Mouse (Mus musculus) olfactory bulb, adult 2 months (tissue): ENCODE measurements around the gene B3gnt2. TPM values are rescaled to one million over a fixed set of nuclear protein-coding genes. Genes with fewer than 3 reads are reported as not detected.

Experiments used
- H3K27ac ChIP-seq: fragments of 200-500 bp; 2 replicates; pipeline ENCODE4 v1.5.1; 2012; ENCODE audit warnings: low read depth, low read length; ENCODE audit not compliant: insufficient read depth
- H3K4me1 ChIP-seq: fragments of 200-500 bp; 2 replicates; pipeline ENCODE4 v1.6.1; 2012; ENCODE audit warnings: low read length; ENCODE audit not compliant: control insufficient read depth, insufficient read depth
- H3K4me3 ChIP-seq: fragments of 200-500 bp; 2 replicates; pipeline ENCODE4 v1.5.1; 2012; ENCODE audit warnings: mild to moderate bottlenecking, low read depth, low read length, moderate library complexity; ENCODE audit not compliant: insufficient read depth
- CTCF ChIP-seq: fragments of 200-500 bp; IDR thresholded peaks from 2 replicates; pipeline ENCODE4 v1.5.1; 2012; ENCODE audit warnings: low read depth, mild to moderate bottlenecking, low read length, moderate library complexity; ENCODE audit not compliant: insufficient read depth
- POLR2A ChIP-seq: fragments of 200-500 bp; IDR thresholded peaks from 2 replicates; pipeline ENCODE4 v1.6.1; 2012; ENCODE audit warnings: mild to moderate bottlenecking, low read depth, low read length, moderate library complexity; ENCODE audit not compliant: insufficient read depth
- WGBS: fragments of 180-500 bp; shearing (Covaris S2); methylation state at CpG from one replicate; pipeline ENCODE4 v1.1.7; 2018; 5-methylcytosine and 5-hydroxymethylcytosine counted together
- polyA plus RNA-seq: library from polyadenylated mRNA; stranded (reverse); fragments of >200 nt; gene quantifications from 2 replicates; pipeline ENCODE4 v1.2.4, GENCODE M21; 2012; ENCODE audit warnings: low replicate concordance; ENCODE audit not compliant: missing spikeins, insufficient read depth, insufficient read length

The B3gnt2 gene
- polyA plus RNA-seq, 1 experiment, result not detected

- Histone ChIP-seq H3K27ac (no peak overlapping the region), H3K4me3 (no peak overlapping the region), H3K4me1 (no peaks in the 10 kb centered on the region; the same call in 1 of the 2 replicates)
- TF ChIP-seq CTCF, result no peak
- no peak for TF ChIP-seq POLR2A
- 91% methylated on average over 5 of the region's 5 CpGs for WGBS
Observed at GRCm38 (mm10) chr11:22813921-22814704, 46.6 kb downstream of the B3gnt2 start.

- no peaks in the 10 kb centered on the region; the same call in 1 of the 2 replicates for H3K4me1 ChIP-seq
- no peak for TF ChIP-seq POLR2A
- no peak for TF ChIP-seq CTCF
- no peak overlapping the region for H3K27ac ChIP-seq
- 92% methylated on average over 3 of the region's 3 CpGs for WGBS
- no peak overlapping the region for H3K4me3 ChIP-seq
Observed at GRCm38 (mm10) chr11:22813427-22813826, 47.3 kb downstream of the B3gnt2 start.

- no peaks in the 10 kb centered on the region; the same call in 1 of the 2 replicates for H3K4me1 ChIP-seq
- no peak overlapping the region for H3K4me3 ChIP-seq
- H3K27ac ChIP-seq, result no peak overlapping the region
- 69% methylated on average over 3 of the region's 3 CpGs for WGBS
- TF ChIP-seq POLR2A (no peak), CTCF (no peak)
Observed at GRCm38 (mm10) chr11:22811413-22811812, 49.3 kb downstream of the B3gnt2 start.

GRCm38 (mm10) chr11:22809465-22810096, 51.2 kb downstream of the B3gnt2 start:
- Histone ChIP-seq H3K27ac (no peak overlapping the region), H3K4me1 (no peaks in the 10 kb centered on the region; the same call in 1 of the 2 replicates), H3K4me3 (no peak overlapping the region)
- TF ChIP-seq CTCF, result no peak
- TF ChIP-seq POLR2A, result no peak
- 89% methylated on average over 7 of the region's 7 CpGs for WGBS

GRCm38 (mm10) chr11:22808040-22808439, 52.7 kb downstream of the B3gnt2 start:
- Histone ChIP-seq H3K4me1 (no peaks in the 10 kb centered on the region), H3K27ac (no peak overlapping the region), H3K4me3 (no peak overlapping the region)
- TF ChIP-seq POLR2A (no peak), CTCF (no peak)

GRCm38 (mm10) chr11:22805171-22805570, 55.6 kb downstream of the B3gnt2 start:
- Histone ChIP-seq H3K4me1 (peaks cover 2% of the 10 kb centered on the region), H3K27ac (no peak overlapping the region), H3K4me3 (no peak overlapping the region)
- TF ChIP-seq CTCF, result no peak
- no peak for TF ChIP-seq POLR2A
- WGBS, result 84% methylated on average over 1 of the region's 1 CpGs

GRCm38 (mm10) chr11:22799987-22800424, 60.8 kb downstream of the B3gnt2 start:
- no peak overlapping the region for H3K4me3 ChIP-seq
- 27% methylated on average over 9 of the region's 9 CpGs for WGBS
- H3K4me1 ChIP-seq, result peaks cover 10% of the 10 kb centered on the region
- no peak for TF ChIP-seq POLR2A
- TF ChIP-seq CTCF, result no peak
- H3K27ac ChIP-seq, result no peak overlapping the region

GRCm38 (mm10) chr11:22798916-22799315, 61.8 kb downstream of the B3gnt2 start:
- H3K4me3 ChIP-seq, result no peak overlapping the region
- H3K27ac ChIP-seq, result no peak overlapping the region
- TF ChIP-seq CTCF (no peak), POLR2A (no peak)
- H3K4me1 ChIP-seq, result peaks cover 10% of the 10 kb centered on the region
- 90% methylated on average over 5 of the region's 5 CpGs for WGBS

- TF ChIP-seq CTCF, result no peak
- TF ChIP-seq POLR2A, result no peak
- 81% methylated on average over 1 of the region's 1 CpGs for WGBS
- H3K4me3 ChIP-seq, result no peak overlapping the region
- H3K4me1 ChIP-seq, result peaks cover 4% of the 10 kb centered on the region; the same call in 1 of the 2 replicates
- H3K27ac ChIP-seq, result no peak overlapping the region
Observed at GRCm38 (mm10) chr11:22794734-22795133, 66.0 kb downstream of the B3gnt2 start.
